Mouse (Mus musculus): ENCODE data around the gene Entpd7. TPM values are rescaled to one million over a fixed set of nuclear protein-coding genes. Genes with fewer than 3 reads are reported as not detected.

The Entpd7 gene
- polyA plus RNA-seq, 1 experiment, result 4.3 TPM

- peaks cover 3% of the 10 kb centered on the region for H3K79me3 ChIP-seq (ENCODE audit: low read depth)
- H3ac ChIP-seq (ENCODE audit: control insufficient read depth, insufficient read length, low read depth), result no peak overlapping the region
- peaks cover 19% of the 10 kb centered on the region for H3K36me3 ChIP-seq (ENCODE audit: control insufficient read depth, insufficient read depth)
- TF ChIP-seq FOSL1 (IDR thresholded peaks at IDR 0.05; ENCODE audit: insufficient read depth, low read length, poor library complexity, severe bottlenecking) (no peak), MAX (IDR thresholded peaks at IDR 0.05) (no peak), CEBPB (IDR thresholded peaks at IDR 0.05; ENCODE audit: low read depth) (no peak), USF1 (IDR thresholded peaks at IDR 0.05; ENCODE audit: low read depth) (no peak), MYOD1 (IDR thresholded peaks at IDR 0.05; ENCODE audit: control insufficient read depth, insufficient read length, low read depth) (no peak), MYOG (IDR thresholded peaks at IDR 0.05; ENCODE audit: control insufficient read depth, extremely low read depth, insufficient read length) (no peak), CTCF (IDR thresholded peaks at IDR 0.05; ENCODE audit: control insufficient read depth, insufficient read depth, insufficient read length) (no peak)
- H3K79me2 ChIP-seq (ENCODE audit: control insufficient read depth, insufficient read depth), result peaks cover 12% of the 10 kb centered on the region
- no peak overlapping the region for H3K4me3 ChIP-seq (ENCODE audit: insufficient read depth, poor library complexity, severe bottlenecking)
- no peaks in the 10 kb centered on the region for H3K27me3 ChIP-seq (ENCODE audit: control insufficient read depth, insufficient read depth, insufficient read length)
Measured at GRCm38 (mm10) chr19:43754237-43754636, 64.8 kb downstream of the Entpd7 start.

- peaks cover 3% of the 10 kb centered on the region for H3K79me3 ChIP-seq (ENCODE audit: low read depth)
- no peak overlapping the region for H3ac ChIP-seq (ENCODE audit: control insufficient read depth, insufficient read length, low read depth)
- peaks cover 12% of the 10 kb centered on the region for H3K79me2 ChIP-seq (ENCODE audit: control insufficient read depth, insufficient read depth)
- no peak overlapping the region for H3K4me3 ChIP-seq (ENCODE audit: insufficient read depth, poor library complexity, severe bottlenecking)
- no peaks in the 10 kb centered on the region for H3K27me3 ChIP-seq (ENCODE audit: control insufficient read depth, insufficient read depth, insufficient read length)
- TF ChIP-seq CEBPB (IDR thresholded peaks at IDR 0.05; ENCODE audit: low read depth) (no peak), CTCF (IDR thresholded peaks at IDR 0.05; ENCODE audit: control insufficient read depth, insufficient read depth, insufficient read length) (no peak), FOSL1 (IDR thresholded peaks at IDR 0.05; ENCODE audit: insufficient read depth, low read length, poor library complexity, severe bottlenecking) (no peak), USF1 (IDR thresholded peaks at IDR 0.05; ENCODE audit: low read depth) (no peak)
- peaks cover 14% of the 10 kb centered on the region for H3K36me3 ChIP-seq (ENCODE audit: control insufficient read depth, insufficient read depth)
Measured at GRCm38 (mm10) chr19:43754872-43755271, 65.4 kb downstream of the Entpd7 start.

GRCm38 (mm10) chr19:43760504-43760903 is 71.0 kb downstream of the Entpd7 start:
- Histone ChIP-seq H3ac (ENCODE audit: control insufficient read depth, insufficient read length, low read depth) (no peak overlapping the region), H3K36me3 (ENCODE audit: control insufficient read depth, insufficient read depth) (no peaks in the 10 kb centered on the region), H3K79me3 (ENCODE audit: low read depth) (no peaks in the 10 kb centered on the region), H3K27me3 (ENCODE audit: control insufficient read depth, insufficient read depth, insufficient read length) (no peaks in the 10 kb centered on the region), H3K79me2 (ENCODE audit: control insufficient read depth, insufficient read depth) (no peaks in the 10 kb centered on the region), H3K4me3 (ENCODE audit: insufficient read depth, poor library complexity, severe bottlenecking) (no peak overlapping the region)
- TF ChIP-seq MYOG (IDR thresholded peaks at IDR 0.05; ENCODE audit: control insufficient read depth, extremely low read depth, insufficient read length), result no peak
- peak; percentile 21 for TF ChIP-seq CTCF (IDR thresholded peaks at IDR 0.05; ENCODE audit: control insufficient read depth, insufficient read depth, insufficient read length)
- no peak for TF ChIP-seq MAX (IDR thresholded peaks at IDR 0.05)

- no peaks in the 10 kb centered on the region for H3K27me3 ChIP-seq (ENCODE audit: control insufficient read depth, insufficient read depth, insufficient read length)
- no peaks in the 10 kb centered on the region for H3K79me3 ChIP-seq (ENCODE audit: low read depth)
- TF ChIP-seq MYOD1 (IDR thresholded peaks at IDR 0.05; ENCODE audit: control insufficient read depth, insufficient read length, low read depth), result no peak
- no peak for TF ChIP-seq MAX (IDR thresholded peaks at IDR 0.05)
- TF ChIP-seq FOSL1 (IDR thresholded peaks at IDR 0.05; ENCODE audit: insufficient read depth, low read length, poor library complexity, severe bottlenecking), result no peak
- no peak for TF ChIP-seq CTCF (IDR thresholded peaks at IDR 0.05; ENCODE audit: control insufficient read depth, insufficient read depth, insufficient read length)
- TF ChIP-seq MYOG (IDR thresholded peaks at IDR 0.05; ENCODE audit: control insufficient read depth, extremely low read depth, insufficient read length), result no peak
- TF ChIP-seq USF1 (IDR thresholded peaks at IDR 0.05; ENCODE audit: low read depth), result no peak
- no peak for TF ChIP-seq CEBPB (IDR thresholded peaks at IDR 0.05; ENCODE audit: low read depth)
- no peaks in the 10 kb centered on the region for H3K79me2 ChIP-seq (ENCODE audit: control insufficient read depth, insufficient read depth)
- H3K36me3 ChIP-seq (ENCODE audit: control insufficient read depth, insufficient read depth), result no peaks in the 10 kb centered on the region
- no peak overlapping the region for H3K4me3 ChIP-seq (ENCODE audit: insufficient read depth, poor library complexity, severe bottlenecking)
- no peak overlapping the region for H3ac ChIP-seq (ENCODE audit: control insufficient read depth, insufficient read length, low read depth)
Measured at GRCm38 (mm10) chr19:43761543-43762256, 72.2 kb downstream of the Entpd7 start.

- H3K79me2 ChIP-seq (ENCODE audit: control insufficient read depth, insufficient read depth), result no peaks in the 10 kb centered on the region
- no peak overlapping the region for H3ac ChIP-seq (ENCODE audit: control insufficient read depth, insufficient read length, low read depth)
- TF ChIP-seq MYOG (IDR thresholded peaks at IDR 0.05; ENCODE audit: control insufficient read depth, extremely low read depth, insufficient read length) (no peak), MAX (IDR thresholded peaks at IDR 0.05) (no peak), MYOD1 (IDR thresholded peaks at IDR 0.05; ENCODE audit: control insufficient read depth, insufficient read length, low read depth) (no peak), CEBPB (IDR thresholded peaks at IDR 0.05; ENCODE audit: low read depth) (no peak), CTCF (IDR thresholded peaks at IDR 0.05; ENCODE audit: control insufficient read depth, insufficient read depth, insufficient read length) (no peak), FOSL1 (IDR thresholded peaks at IDR 0.05; ENCODE audit: insufficient read depth, low read length, poor library complexity, severe bottlenecking) (no peak), USF1 (IDR thresholded peaks at IDR 0.05; ENCODE audit: low read depth) (no peak)
- no peaks in the 10 kb centered on the region for H3K36me3 ChIP-seq (ENCODE audit: control insufficient read depth, insufficient read depth)
- no peak overlapping the region for H3K4me3 ChIP-seq (ENCODE audit: insufficient read depth, poor library complexity, severe bottlenecking)
- H3K27me3 ChIP-seq (ENCODE audit: control insufficient read depth, insufficient read depth, insufficient read length), result no peaks in the 10 kb centered on the region
- no peaks in the 10 kb centered on the region for H3K79me3 ChIP-seq (ENCODE audit: low read depth)
Measured at GRCm38 (mm10) chr19:43762410-43762809, 72.9 kb downstream of the Entpd7 start.

- Histone ChIP-seq H3K36me3 (ENCODE audit: control insufficient read depth, insufficient read depth) (no peaks in the 10 kb centered on the region), H3K4me3 (ENCODE audit: insufficient read depth, poor library complexity, severe bottlenecking) (no peak overlapping the region), H3K27me3 (ENCODE audit: control insufficient read depth, insufficient read depth, insufficient read length) (no peaks in the 10 kb centered on the region), H3K79me3 (ENCODE audit: low read depth) (no peaks in the 10 kb centered on the region), H3ac (ENCODE audit: control insufficient read depth, insufficient read length, low read depth) (no peak overlapping the region), H3K79me2 (ENCODE audit: control insufficient read depth, insufficient read depth) (no peaks in the 10 kb centered on the region)
- TF ChIP-seq CTCF (IDR thresholded peaks at IDR 0.05; ENCODE audit: control insufficient read depth, insufficient read depth, insufficient read length), result no peak
- TF ChIP-seq CEBPB (IDR thresholded peaks at IDR 0.05; ENCODE audit: low read depth), result no peak
- no peak for TF ChIP-seq MYOD1 (IDR thresholded peaks at IDR 0.05; ENCODE audit: control insufficient read depth, insufficient read length, low read depth)
- no peak for TF ChIP-seq MAX (IDR thresholded peaks at IDR 0.05)
- TF ChIP-seq MYOG (IDR thresholded peaks at IDR 0.05; ENCODE audit: control insufficient read depth, extremely low read depth, insufficient read length), result no peak
Measured at GRCm38 (mm10) chr19:43766451-43766850, 77.0 kb downstream of the Entpd7 start.

All from C2C12 (cell line).